Mouse (Mus musculus): Measurements from ENCODE around the gene Nek1. TPM values are rescaled to one million over a fixed set of nuclear protein-coding genes. Genes with fewer than 3 reads are reported as not detected.

Gene Nek1
- polyA plus RNA-seq, 1 experiment from 2014 or later, result 26.0 TPM

GRCm38 (mm10) chr8:61171546-61171945 lies 178.6 kb downstream of the Nek1 start:
- Histone ChIP-seq H3K4me3 (no peak overlapping the region), H3K27me3 (no peaks in the 10 kb centered on the region), H3K9ac (no peak overlapping the region), H3K27ac (replicated peaks) (no peak overlapping the region), H3K9me3 (no peaks in the 10 kb centered on the region), H3K4me2 (no peak overlapping the region), H3K36me3 (no peaks in the 10 kb centered on the region), H3K4me1 (replicated peaks) (peaks cover 5% of the 10 kb centered on the region; the same call in 1 of the 2 replicates)
- no peak for ATAC-seq (ENCODE audit: low FRiP score, low read depth)
- 84% methylated on average over 3 of the region's 3 CpGs for WGBS

GRCm38 (mm10) chr8:61173921-61174492 lies 181.0 kb downstream of the Nek1 start:
- H3K27me3 ChIP-seq, result no peaks in the 10 kb centered on the region
- no peak for ATAC-seq (ENCODE audit: low FRiP score, low read depth)
- H3K36me3 ChIP-seq, result no peaks in the 10 kb centered on the region
- H3K4me2 ChIP-seq, result no peak overlapping the region
- H3K27ac ChIP-seq (replicated peaks), result no peak overlapping the region
- H3K4me3 ChIP-seq, result no peak overlapping the region
- 74% methylated on average over 7 of the region's 7 CpGs for WGBS
- no peaks in the 10 kb centered on the region for H3K9me3 ChIP-seq
- no peak overlapping the region for H3K9ac ChIP-seq
- H3K4me1 ChIP-seq (replicated peaks), result peaks cover 5% of the 10 kb centered on the region

- 95% methylated on average over 2 of the region's 2 CpGs for WGBS
- no peak overlapping the region for H3K9ac ChIP-seq
- no peak overlapping the region for H3K4me2 ChIP-seq
- no peaks in the 10 kb centered on the region for H3K27me3 ChIP-seq
- no peak for ATAC-seq (ENCODE audit: low FRiP score, low read depth)
- no peaks in the 10 kb centered on the region for H3K9me3 ChIP-seq
- H3K27ac ChIP-seq (replicated peaks), result no peak overlapping the region
- H3K4me3 ChIP-seq, result no peak overlapping the region
- peaks cover 5% of the 10 kb centered on the region for H3K4me1 ChIP-seq (replicated peaks)
- no peaks in the 10 kb centered on the region for H3K36me3 ChIP-seq
Observed at GRCm38 (mm10) chr8:61175876-61176275, 182.9 kb downstream of the Nek1 start.

- no peak overlapping the region for H3K9ac ChIP-seq
- H3K4me3 ChIP-seq, result no peak overlapping the region
- H3K27ac ChIP-seq (replicated peaks), result no peak overlapping the region
- H3K27me3 ChIP-seq, result no peaks in the 10 kb centered on the region
- H3K36me3 ChIP-seq, result no peaks in the 10 kb centered on the region
- peaks cover 5% of the 10 kb centered on the region for H3K4me1 ChIP-seq (replicated peaks)
- no peak for ATAC-seq (ENCODE audit: low FRiP score, low read depth)
- 80% methylated on average over 12 of the region's 12 CpGs for WGBS
- H3K4me2 ChIP-seq, result no peak overlapping the region
- no peaks in the 10 kb centered on the region for H3K9me3 ChIP-seq
Observed at GRCm38 (mm10) chr8:61177680-61178593, 184.9 kb downstream of the Nek1 start.

- H3K4me1 ChIP-seq (replicated peaks), result peaks cover 3% of the 10 kb centered on the region
- no peaks in the 10 kb centered on the region for H3K36me3 ChIP-seq
- no peak overlapping the region for H3K4me2 ChIP-seq
- H3K4me3 ChIP-seq, result no peak overlapping the region
- H3K27me3 ChIP-seq, result no peaks in the 10 kb centered on the region
- H3K9ac ChIP-seq, result no peak overlapping the region
- peak; percentile 51; the same call in 1 of the 2 replicates for ATAC-seq (ENCODE audit: low FRiP score, low read depth)
- 61% methylated on average over 11 of the region's 11 CpGs for WGBS
- no peak overlapping the region; the same call in 1 of the 2 replicates for H3K27ac ChIP-seq (replicated peaks)
- no peaks in the 10 kb centered on the region for H3K9me3 ChIP-seq
Observed at GRCm38 (mm10) chr8:61178594-61179140, 185.7 kb downstream of the Nek1 start.

Other genes starting within 250 kb of the Nek1 start
- gene Hpf1, start 102.8 kb upstream of the Nek1 start, polyA plus RNA-seq (2015; fragmentation: Nextera tagmentation; extraction: Ambion mirVana), result 95.2 and 97.0 TPM in 2 replicates
- 69.4 and 69.8 TPM in 2 replicates for gene Clcn3, start 9.9 kb upstream of the Nek1 start, polyA plus RNA-seq (2015; fragmentation: Nextera tagmentation; extraction: Ambion mirVana)
- 25.8 and 28.0 TPM in 2 replicates for gene Sh3rf1, start 230.7 kb downstream of the Nek1 start, polyA plus RNA-seq (2015; fragmentation: Nextera tagmentation; extraction: Ambion mirVana)

All from hindbrain, embryonic 15.5 days (tissue).